Mouse (Mus musculus) CH12.LX (cell line): ENCODE data around the gene Col9a3. TPM values are rescaled to one million over a fixed set of nuclear protein-coding genes. Genes with fewer than 3 reads are reported as not detected.

ENCODE experiments used
- DNase-seq: peaks from one replicate; pipeline ENCODE4 v3.0.0-alpha.2; 2013; ENCODE audit errors: extremely low read depth
- H3K27ac ChIP-seq: 2 replicates; pipeline ENCODE4 v1.5.1; 2012; ENCODE audit warnings: low read depth, mild to moderate bottlenecking, control low read depth, moderate library complexity; ENCODE audit not compliant: insufficient read depth
- H3K27me3 ChIP-seq: replicated peaks from 2 replicates; pipeline ENCODE3; 2012; ENCODE audit warnings: inconsistent platforms
- H3K36me3 ChIP-seq, 2 experiments: replicated peaks in 1 of 2; 2 replicates each; pipeline versions ENCODE3 to v1.6.1; 2012; ENCODE audit warnings: inconsistent platforms in 1 of 2, low read length in 1 of 2, mild to moderate bottlenecking in 1 of 2, mixed read lengths in 1 of 2, moderate library complexity in 1 of 2; ENCODE audit not compliant: control insufficient read depth in 1 of 2, insufficient read depth in 1 of 2
- H3K4me1 ChIP-seq, 2 experiments: 2 replicates each; pipeline ENCODE4 v1.6.1; 2012; ENCODE audit warnings: inconsistent platforms in 1 of 2, moderate library complexity in 1 of 2; ENCODE audit not compliant: insufficient read depth in 2 of 2, control insufficient read depth in 1 of 2
- H3K4me2 ChIP-seq: 2 replicates; pipeline ENCODE4 v1.6.1; 2012; ENCODE audit warnings: low read depth, mild to moderate bottlenecking, control low read depth; ENCODE audit not compliant: poor library complexity, insufficient read depth, severe bottlenecking
- H3K4me3 ChIP-seq, 3 experiments: fragments of 150-350 bp in 1 of 3; sonication (generic) in 1 of 3; replicated peaks in 1 of 3; 2 replicates each; pipeline versions ENCODE3 to v1.5.1; 2011 to 2012; ENCODE audit warnings: low read depth in 2 of 3, low read length in 2 of 3, mild to moderate bottlenecking in 2 of 3, moderate library complexity in 2 of 3, control low read depth in 1 of 3, improper control_type of control experiment in 1 of 3, inconsistent platforms in 1 of 3, mixed read lengths in 1 of 3; ENCODE audit not compliant: poor library complexity in 1 of 3
- H3K79me2 ChIP-seq: replicated peaks from 2 replicates; pipeline ENCODE4 v1.6.1; 2012; ENCODE audit warnings: mild to moderate bottlenecking, moderate library complexity; ENCODE audit not compliant: control insufficient read depth, poor library complexity, insufficient read depth, severe bottlenecking; ENCODE audit errors: extremely low read depth
- H3K9ac ChIP-seq: 2 replicates; pipeline ENCODE4 v1.6.1; 2012; ENCODE audit warnings: low read depth, mild to moderate bottlenecking, control low read depth, moderate library complexity; ENCODE audit not compliant: insufficient read depth
- H3K9me3 ChIP-seq: replicated peaks from 2 replicates; pipeline ENCODE3; 2012; ENCODE audit warnings: low read length, inconsistent platforms, mixed read lengths
- BHLHE40 ChIP-seq: IDR thresholded peaks from 2 replicates; pipeline ENCODE4 v1.6.1; 2011; ENCODE audit warnings: mild to moderate bottlenecking, low read depth, low read length, improper control_type of control experiment
- CTCF ChIP-seq, 2 experiments: IDR thresholded peaks in 1 of 2; conservative IDR thresholded peaks in 1 of 2; 2 replicates each; pipeline ENCODE4 v1.5.1; 2011 to 2012; ENCODE audit warnings: low read depth in 2 of 2, low read length in 2 of 2, improper control_type of control experiment in 1 of 2, inconsistent platforms in 1 of 2, mild to moderate bottlenecking in 1 of 2, moderate library complexity in 1 of 2
- ELF1 ChIP-seq: IDR thresholded peaks from 2 replicates; pipeline ENCODE4 v1.6.1; 2014; ENCODE audit warnings: low read depth, mild to moderate bottlenecking, inconsistent platforms, low read length, improper control_type of control experiment
- EP300 ChIP-seq: IDR thresholded peaks from 2 replicates; pipeline ENCODE4 v1.6.1; 2011; ENCODE audit warnings: low read length, improper control_type of control experiment
- ETS1 ChIP-seq: conservative IDR thresholded peaks from 2 replicates; pipeline ENCODE4 v1.6.1; 2012; ENCODE audit warnings: low read depth, mild to moderate bottlenecking, inconsistent platforms, low read length, improper control_type of control experiment, moderate library complexity
- IRF4 ChIP-seq: IDR thresholded peaks from 2 replicates; pipeline ENCODE4 v1.6.1; 2014; ENCODE audit warnings: low read depth, mild to moderate bottlenecking, inconsistent platforms, low read length, improper control_type of control experiment
- JUN ChIP-seq: IDR thresholded peaks from 2 replicates; pipeline ENCODE4 v1.6.1; 2011; ENCODE audit warnings: low read depth, mild to moderate bottlenecking, low read length, improper control_type of control experiment, moderate library complexity; ENCODE audit not compliant: insufficient read depth
- MAX ChIP-seq: IDR thresholded peaks from 2 replicates; pipeline ENCODE4 v1.6.1; 2011; ENCODE audit warnings: low read length, improper control_type of control experiment
- MAZ ChIP-seq: IDR thresholded peaks from 2 replicates; pipeline ENCODE4 v1.6.1; 2012; ENCODE audit warnings: low read depth, mild to moderate bottlenecking, inconsistent platforms, low read length, improper control_type of control experiment, moderate library complexity
- MEF2A ChIP-seq: IDR thresholded peaks from 2 replicates; pipeline ENCODE4 v1.6.1; 2014; ENCODE audit warnings: low read depth, mild to moderate bottlenecking, inconsistent platforms, low read length, improper control_type of control experiment, borderline replicate concordance
- MXI1 ChIP-seq: IDR thresholded peaks from 2 replicates; pipeline ENCODE4 v1.6.1; 2011; ENCODE audit warnings: mild to moderate bottlenecking, low read depth, low read length, improper control_type of control experiment
- MYC ChIP-seq: IDR thresholded peaks from 2 replicates; pipeline ENCODE4 v1.6.1; 2011; ENCODE audit warnings: low read depth, mild to moderate bottlenecking, improper control_type of control experiment, low read length
- POLR2AphosphoS2 ChIP-seq: IDR thresholded peaks from 2 replicates; pipeline ENCODE4 v1.6.1; 2011; ENCODE audit warnings: low read depth, low read length, improper control_type of control experiment
- SIN3A ChIP-seq: IDR thresholded peaks from 2 replicates; pipeline ENCODE4 v1.6.1; 2012; ENCODE audit warnings: low read length, improper control_type of control experiment, inconsistent platforms
- TBP ChIP-seq: conservative IDR thresholded peaks from 2 replicates; pipeline ENCODE4 v1.6.1; 2011; ENCODE audit warnings: low read depth, low read length, improper control_type of control experiment
- TCF12 ChIP-seq: IDR thresholded peaks from 2 replicates; pipeline ENCODE4 v1.6.1; 2014; ENCODE audit warnings: low read depth, mild to moderate bottlenecking, inconsistent platforms, low read length, improper control_type of control experiment
- UBTF ChIP-seq: IDR thresholded peaks from 2 replicates; pipeline ENCODE4 v1.6.1; 2012; ENCODE audit warnings: low read depth, mild to moderate bottlenecking, inconsistent platforms, low read length, improper control_type of control experiment, moderate library complexity
- ZNF384 ChIP-seq: IDR thresholded peaks from 2 replicates; pipeline ENCODE4 v1.6.1; 2012; ENCODE audit warnings: low read depth, low read length, improper control_type of control experiment, inconsistent platforms
- dilution Hi-C: fragments of 300-500 bp; cut with MboI; formaldehyde crosslinking; loops from 2 replicates; pipeline ENCODE4 v1.14.3; 2020; ENCODE audit warnings: low sequenced_read_pairs; ENCODE audit not compliant: extremely low pct_unique_long_range_greater_than_20kb, extremely low pct_ligation_motif_present
- in situ Hi-C: fragments of 300-500 bp; cut with MboI; formaldehyde crosslinking; loops from 3 replicates; pipeline ENCODE4 v1.14.3; 2019; ENCODE audit warnings: low sequenced_read_pairs, low pct_ligation_motif_present, low pct_unique_long_range_greater_than_20kb, mixed read lengths
- polyA plus RNA-seq: library from polyadenylated mRNA; unstranded; fragments of >175 nt; gene quantifications from 2 replicates; pipeline ENCODE4 v1.2.1, GENCODE M21; 2012; ENCODE audit warnings: low read depth; ENCODE audit not compliant: insufficient read length
- total RNA-seq, 2 experiments: library from RNA; depleted of rRNA; stranded (reverse); fragments of 300-350 nt in 1 of 2; fragments of >200 nt in 1 of 2; gene quantifications; 2 replicates each; pipeline ENCODE4 v1.2.3; 2012 to 2014

The Col9a3 gene
- total and polyA plus RNA-seq, 3 experiments = 0.56 to 1.9 (median 0.87) TPM

GRCm38 (mm10) chr2:180562146-180562545, 35.4 kb upstream of the Col9a3 start:
- no peak overlapping the region for H3K4me2 ChIP-seq
- no peaks in the 10 kb centered on the region for H3K27me3 ChIP-seq
- no peak overlapping the region for H3K4me3 ChIP-seq
- dilution Hi-C loops = no loop called here
- H3K9me3 ChIP-seq = no peaks in the 10 kb centered on the region
- peaks cover 15 to 22% of the 10 kb centered on the region in 2 experiments for H3K4me1 ChIP-seq
- no peak for DNase-seq
- H3K36me3 ChIP-seq = no peaks in the 10 kb centered on the region
- no peak overlapping the region for H3K27ac ChIP-seq
- H3K9ac ChIP-seq = no peak overlapping the region
- TF ChIP-seq MEF2A (no peak), UBTF (no peak), CTCF (conservative IDR thresholded peaks at IDR 0.05 in 1 of 2, IDR thresholded peaks at IDR 0.05 in 1 of 2; ENCODE audit: low read depth in 2 of 2, low read length in 2 of 2) (peak in 1 of 2 experiments; percentile 23; a peak in 1 of 4 replicates)
- TF ChIP-seq, all 38 proteins: peak for 1
- H3K79me2 ChIP-seq = no peaks in the 10 kb centered on the region
- in situ Hi-C loops = no loop called here

GRCm38 (mm10) chr2:180563296-180563695, 34.3 kb upstream of the Col9a3 start:
- in situ Hi-C loops (no loop called here), dilution Hi-C loops (no loop called here)
- Histone ChIP-seq H3K4me3 (no peak overlapping the region), H3K36me3 (no peaks in the 10 kb centered on the region), H3K9ac (no peak overlapping the region), H3K79me2 (no peaks in the 10 kb centered on the region), H3K9me3 (peaks cover 2% of the 10 kb centered on the region), H3K4me2 (peak overlapping the region; percentile 55), H3K4me1 (peaks cover 15 to 19% of the 10 kb centered on the region in 2 experiments), H3K27me3 (no peaks in the 10 kb centered on the region), H3K27ac (no peak overlapping the region; the same call in 1 of the 2 replicates)
- TF ChIP-seq POLR2AphosphoS2 (no peak), SIN3A (no peak), MXI1 (no peak), ETS1 (peak; percentile 30; the same call in 1 of the 2 replicates), ZNF384 (no peak), IRF4 (0 out of 2 replicates have a peak, but pooled peaks have one; percentile 28), TCF12 (peak; percentile 38; the same call in 1 of the 2 replicates), TBP (no peak), UBTF (no peak), EP300 (0 out of 2 replicates have a peak, but pooled peaks have one; percentile 38), MAZ (no peak), MEF2A (no peak), ELF1 (peak; percentile 55; the same call in 1 of the 2 replicates), MYC (0 out of 2 replicates have a peak, but pooled peaks have one; percentile 32), JUN (no peak), MAX (0 out of 2 replicates have a peak, but pooled peaks have one; percentile 3), BHLHE40 (peak; percentile 59)
- no peak for DNase-seq
